Mouse (Mus musculus) adrenal gland, postnatal 10 days (tissue): ENCODE data around the gene Epb41. TPM values are rescaled to one million over a fixed set of nuclear protein-coding genes. Genes with fewer than 3 reads are reported as not detected.

ENCODE experiments used
- DNase-seq: peaks from one replicate; pipeline ENCODE4 v3.0.0; 2021; ENCODE audit warnings: mixed read lengths
- total RNA-seq, 2 experiments: library from RNA; stranded (reverse); gene quantifications; 2 replicates each; pipeline ENCODE4 v1.2.3; 2021

Epb41 gene
- total RNA-seq, 2 experiments from 2014 or later: 77.8 to 79.6 TPM

GRCm38 (mm10) chr4:132007123-132007522, 68.0 kb downstream of the Epb41 start:
- DNase-seq: no peak

GRCm38 (mm10) chr4:131998641-131999040, 76.5 kb downstream of the Epb41 start:
- no peak for DNase-seq

GRCm38 (mm10) chr4:131997476-131997875, 77.6 kb downstream of the Epb41 start:
- no peak for DNase-seq

GRCm38 (mm10) chr4:131996985-131997384, 78.1 kb downstream of the Epb41 start:
- peak; percentile 35 for DNase-seq

- DNase-seq: no peak
Observed at GRCm38 (mm10) chr4:131993792-131994191, 81.3 kb downstream of the Epb41 start.

GRCm38 (mm10) chr4:131982881-131983538, 92.1 kb downstream of the Epb41 start:
- no peak for DNase-seq

- no peak for DNase-seq
Observed at GRCm38 (mm10) chr4:131981755-131982154, 93.4 kb downstream of the Epb41 start.

- peak; percentile 87 for DNase-seq
Observed at GRCm38 (mm10) chr4:131977201-131977600, 97.9 kb downstream of the Epb41 start.

GRCm38 (mm10) chr4:131970244-131970853, 104.8 kb downstream of the Epb41 start:
- DNase-seq: no peak

GRCm38 (mm10) chr4:131968873-131969272, 106.2 kb downstream of the Epb41 start:
- DNase-seq: peak; percentile 22

GRCm38 (mm10) chr4:131957161-131957560, 118.0 kb downstream of the Epb41 start:
- DNase-seq: no peak

- no peak for DNase-seq
Observed at GRCm38 (mm10) chr4:131950657-131951056, 124.5 kb downstream of the Epb41 start.

- DNase-seq: no peak
Observed at GRCm38 (mm10) chr4:131949903-131950302, 125.2 kb downstream of the Epb41 start.

- DNase-seq: no peak
Observed at GRCm38 (mm10) chr4:131947848-131948247, 127.3 kb downstream of the Epb41 start.

GRCm38 (mm10) chr4:131940846-131941245, 134.3 kb downstream of the Epb41 start:
- DNase-seq: no peak

- DNase-seq: no peak
Observed at GRCm38 (mm10) chr4:131939459-131939858, 135.7 kb downstream of the Epb41 start.

GRCm38 (mm10) chr4:131929146-131929545, 146.0 kb downstream of the Epb41 start:
- DNase-seq: peak; percentile 31

GRCm38 (mm10) chr4:131924096-131924810, 150.9 kb downstream of the Epb41 start:
- DNase-seq: peak; percentile 57

GRCm38 (mm10) chr4:131922404-131922803, 152.7 kb downstream of the Epb41 start:
- DNase-seq: no peak

- DNase-seq: peak; percentile 43
Observed at GRCm38 (mm10) chr4:131921461-131922346, 153.4 kb downstream of the Epb41 start, which contains the start of gene Tmem200b. Gene Tmem200b, plus strand, starts transcription at chr4:131921771.

- peak; percentile 72 for DNase-seq
Observed at GRCm38 (mm10) chr4:131920595-131921351, 154.3 kb downstream of the Epb41 start.
